Mouse (Mus musculus) thymus, postnatal 10 days (tissue): ENCODE data around the gene Slc39a11.

Experiments
- DNase-seq, 2 experiments: peaks; one replicate each; pipeline ENCODE4 v3.0.0; 2021; ENCODE audit warnings: low spot score in 2 of 2

Slc39a11 gene

GRCm38 (mm10) chr11:113291781-113292714 is 357.8 kb downstream of the Slc39a11 start:
- DNase-seq = no peak

GRCm38 (mm10) chr11:113290911-113291310 is 359.0 kb downstream of the Slc39a11 start:
- no peak for DNase-seq

GRCm38 (mm10) chr11:113284951-113285741 is 364.7 kb downstream of the Slc39a11 start:
- DNase-seq = no peak

GRCm38 (mm10) chr11:113283376-113283811 is 366.5 kb downstream of the Slc39a11 start:
- DNase-seq = no peak

- DNase-seq = no peak
These were observed 371.6 kb downstream of the Slc39a11 start for GRCm38 (mm10) chr11:113278238-113278637.

- DNase-seq = no peak
These were observed 372.8 kb downstream of the Slc39a11 start for GRCm38 (mm10) chr11:113277034-113277612.

- no peak for DNase-seq
These were observed 373.4 kb downstream of the Slc39a11 start for GRCm38 (mm10) chr11:113276518-113276917.

- no peak for DNase-seq
These were observed 375.8 kb downstream of the Slc39a11 start for GRCm38 (mm10) chr11:113274037-113274436.

GRCm38 (mm10) chr11:113271857-113272256 is 378.0 kb downstream of the Slc39a11 start:
- no peak for DNase-seq

- DNase-seq = no peak
These were observed 381.0 kb downstream of the Slc39a11 start for GRCm38 (mm10) chr11:113268831-113269319.

GRCm38 (mm10) chr11:113267516-113268230 is 382.2 kb downstream of the Slc39a11 start:
- no peak for DNase-seq

GRCm38 (mm10) chr11:113266706-113267105 is 383.2 kb downstream of the Slc39a11 start:
- no peak for DNase-seq

- no peak for DNase-seq
These were observed 384.3 kb downstream of the Slc39a11 start for GRCm38 (mm10) chr11:113265567-113265966.

GRCm38 (mm10) chr11:113263971-113264370 is 385.9 kb downstream of the Slc39a11 start:
- no peak for DNase-seq

GRCm38 (mm10) chr11:113262062-113262461 is 387.8 kb downstream of the Slc39a11 start:
- DNase-seq = no peak

GRCm38 (mm10) chr11:113261421-113261820 is 388.5 kb downstream of the Slc39a11 start:
- DNase-seq = no peak

- no peak for DNase-seq
These were observed 390.0 kb downstream of the Slc39a11 start for GRCm38 (mm10) chr11:113259712-113260382.

GRCm38 (mm10) chr11:113258016-113258415 is 391.9 kb downstream of the Slc39a11 start:
- no peak for DNase-seq

- no peak for DNase-seq
These were observed 395.2 kb downstream of the Slc39a11 start for GRCm38 (mm10) chr11:113254653-113255052.

- DNase-seq = no peak
These were observed 396.7 kb downstream of the Slc39a11 start for GRCm38 (mm10) chr11:113253169-113253568.

- DNase-seq = no peak
These were observed 398.7 kb downstream of the Slc39a11 start for GRCm38 (mm10) chr11:113251172-113251571.
